Mouse (Mus musculus): Measurements from ENCODE around the gene Thsd7b. TPM values are rescaled to one million over a fixed set of nuclear protein-coding genes. Genes with fewer than 3 reads are reported as not detected.

The Thsd7b gene
- 0.69 and 1.2 TPM in 2 replicates for polyA plus RNA-seq (2014; fragmentation: Nextera tagmentation; extraction: Ambion mirVana)

DNA sequence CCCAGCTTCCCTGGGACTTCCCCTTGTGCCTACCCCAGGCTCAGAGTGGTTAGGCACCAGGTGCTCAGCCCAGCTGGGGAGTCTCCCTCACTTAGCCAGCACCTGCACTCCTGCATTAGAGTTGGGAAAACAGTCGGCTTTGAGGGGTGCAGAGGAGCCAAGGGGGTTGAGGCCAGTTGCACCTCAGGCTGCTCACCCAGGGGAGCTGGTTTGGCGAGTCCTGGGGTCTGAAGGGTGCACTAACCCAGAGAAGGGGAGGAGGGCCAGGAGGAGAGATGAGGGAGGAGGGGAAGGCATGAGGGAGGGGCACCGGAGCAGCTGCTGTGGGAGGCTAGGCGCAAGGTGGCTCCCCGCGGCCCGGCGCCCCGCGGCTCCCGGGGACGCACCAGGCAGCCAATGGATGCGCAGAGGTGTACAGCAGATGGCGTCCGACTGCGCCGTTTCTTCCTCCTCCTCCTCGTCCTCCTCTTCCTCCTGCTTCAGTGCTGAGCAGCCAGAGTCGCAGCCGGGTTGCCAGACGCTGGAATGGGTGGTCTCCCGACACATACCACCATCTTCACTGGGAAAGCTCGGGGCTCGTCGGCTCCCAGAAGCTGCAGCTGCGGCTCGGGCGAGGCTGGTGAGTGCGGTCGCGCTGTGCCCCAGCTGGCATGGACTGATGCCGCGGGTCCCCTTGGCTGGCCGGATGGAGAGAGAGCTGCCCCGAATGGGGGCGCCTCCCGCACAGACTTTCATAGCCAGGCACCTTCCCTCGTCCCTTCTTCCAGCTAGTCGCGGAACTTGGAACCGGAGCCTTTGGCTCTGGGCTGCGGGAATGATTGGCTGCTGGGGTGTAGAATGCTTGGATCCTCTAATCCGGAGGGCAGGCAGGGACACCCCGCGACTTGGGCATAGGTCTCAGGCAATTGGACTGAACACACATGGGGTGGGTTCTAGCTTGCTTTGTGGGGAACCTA lies at the start of gene Thsd7b:
Gene Thsd7b, plus strand, starts transcription at position 321 of the 956 bp plus-strand sequence.
- Histone ChIP-seq H3K9ac (ENCODE audit: low read depth, low read length) (peak within 1 kb of the TSS; percentile 50), H3K27me3 (ENCODE audit: control insufficient read depth, insufficient read depth, low read length) (peaks cover 25% of the 10 kb centered on the region)

DNA sequence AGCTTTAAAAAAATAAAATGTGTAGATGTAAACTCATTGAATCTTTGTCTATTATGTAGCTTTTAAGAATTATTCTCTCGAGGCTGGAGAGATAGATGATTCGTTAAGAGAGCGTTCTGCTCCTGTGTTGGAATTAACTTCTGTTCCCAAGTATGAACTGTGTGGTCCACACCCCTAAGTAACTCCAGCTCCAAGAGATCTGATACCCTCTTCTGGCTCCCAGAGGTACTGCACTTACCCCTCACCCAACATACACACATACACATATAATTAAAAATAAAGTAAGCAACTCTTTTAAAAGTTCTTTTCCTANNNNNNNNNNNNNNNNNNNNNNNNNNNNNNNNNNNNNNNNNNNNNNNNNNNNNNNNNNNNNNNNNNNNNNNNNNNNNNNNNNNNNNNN lies 28.8 kb upstream of the Thsd7b start:
- Histone ChIP-seq H3K4me3 (ENCODE audit: low read length) (no peak overlapping the region), H3K27ac (ENCODE audit: low read depth, low read length) (no peak overlapping the region), H3K9ac (ENCODE audit: low read depth, low read length) (no peak overlapping the region), H3K27me3 (ENCODE audit: control insufficient read depth, insufficient read depth, low read length) (no peaks in the 10 kb centered on the region), H3K36me3 (ENCODE audit: control insufficient read depth, insufficient read depth, low read length) (no peaks in the 10 kb centered on the region), H3K9me3 (ENCODE audit: control insufficient read depth, low read length) (no peaks in the 10 kb centered on the region), H3K4me1 (ENCODE audit: control insufficient read depth, insufficient read depth, low read length) (no peaks in the 10 kb centered on the region), H3K4me2 (replicated peaks; ENCODE audit: low read depth, low read length) (no peak overlapping the region)
- 57% methylated on average over 3 of the region's 3 CpGs for WGBS
- ATAC-seq (ENCODE audit: low FRiP score, low TSS enrichment), result peak; percentile 52; the same call in 1 of the 2 replicates

More for the DNA sequence above, at the start of gene Thsd7b:
- ATAC-seq (ENCODE audit: low FRiP score, low TSS enrichment), result peak; percentile 85; the same call in 1 of the 2 replicates
- H3K4me3 ChIP-seq (ENCODE audit: low read length), result peak within 1 kb of the TSS; percentile 50
- no peak within 1 kb of the TSS for H3K27ac ChIP-seq (ENCODE audit: low read depth, low read length)
- H3K9me3 ChIP-seq (ENCODE audit: control insufficient read depth, low read length), result no peaks in the 10 kb centered on the region
- H3K36me3 ChIP-seq (ENCODE audit: control insufficient read depth, insufficient read depth, low read length), result no peaks in the 10 kb centered on the region
- H3K4me2 ChIP-seq (replicated peaks; ENCODE audit: low read depth, low read length), result peak within 1 kb of the TSS; percentile 94
- under 1% methylated on average over 39 of the region's 45 CpGs for WGBS
- H3K4me1 ChIP-seq (ENCODE audit: control insufficient read depth, insufficient read depth, low read length), result no peaks in the 10 kb centered on the region

DNA sequence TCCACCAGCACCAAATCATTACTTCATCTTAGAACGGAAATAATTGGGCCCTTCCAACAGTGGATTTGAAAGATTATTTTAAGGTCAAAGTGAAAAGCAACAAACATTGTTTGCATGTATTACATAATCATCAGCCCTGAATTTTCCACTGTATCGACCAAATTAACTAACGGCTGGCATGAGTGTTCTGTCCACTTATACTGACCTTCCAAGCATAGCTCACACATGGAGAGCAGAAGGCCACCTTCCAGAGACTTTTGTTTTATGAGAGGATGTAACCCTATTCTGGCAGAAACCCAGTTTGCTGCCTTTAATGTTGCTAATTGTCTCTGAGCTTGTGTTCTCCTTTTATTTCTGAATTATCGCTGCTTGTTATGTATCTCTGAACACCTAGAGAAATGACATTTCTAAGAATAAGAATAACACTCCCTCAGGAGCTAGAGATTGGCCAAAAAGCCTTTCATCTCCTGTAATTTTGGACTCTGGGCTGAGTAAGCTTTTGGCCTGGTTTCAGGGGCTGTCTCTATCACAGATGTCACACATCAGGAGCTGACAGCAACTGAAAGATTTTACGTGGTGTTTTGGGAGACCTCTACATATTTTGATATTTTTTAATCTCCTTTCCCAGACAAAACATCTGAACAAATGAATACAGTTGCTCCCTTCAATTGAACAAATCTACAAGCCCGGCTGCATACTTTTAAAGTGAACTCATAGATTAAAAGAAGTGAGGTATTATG lies 22.2 kb upstream of the Thsd7b start:
- no peak overlapping the region for H3K27ac ChIP-seq (ENCODE audit: low read depth, low read length)
- 61% methylated on average over 6 of the region's 6 CpGs for WGBS

DNA sequence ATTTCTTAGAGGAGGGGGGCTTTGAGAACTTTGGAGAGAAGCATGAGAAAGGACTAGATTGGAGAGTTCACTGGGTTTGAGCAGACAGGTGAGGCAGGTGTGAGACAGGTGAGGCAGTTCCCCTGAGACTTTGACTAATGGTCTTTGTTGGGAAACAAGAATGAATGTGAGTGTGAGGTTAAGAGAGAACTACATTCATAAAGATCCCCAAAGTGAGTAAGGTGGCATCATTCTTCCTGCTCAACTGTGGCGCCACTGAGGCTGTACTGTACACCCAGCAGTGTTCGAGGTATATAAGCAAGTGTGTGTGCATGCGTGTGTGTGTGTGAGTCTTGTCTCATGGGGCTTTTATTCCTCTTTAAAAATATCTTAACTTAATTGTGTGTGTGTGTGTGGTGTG lies 6.4 kb upstream of the Thsd7b start:
- Histone ChIP-seq H3K36me3 (ENCODE audit: control insufficient read depth, insufficient read depth, low read length) (no peaks in the 10 kb centered on the region), H3K9me3 (ENCODE audit: control insufficient read depth, low read length) (no peaks in the 10 kb centered on the region), H3K4me3 (ENCODE audit: low read length) (no peak overlapping the region), H3K4me2 (replicated peaks; ENCODE audit: low read depth, low read length) (no peak overlapping the region), H3K4me1 (ENCODE audit: control insufficient read depth, insufficient read depth, low read length) (no peaks in the 10 kb centered on the region), H3K9ac (ENCODE audit: low read depth, low read length) (no peak overlapping the region), H3K27me3 (ENCODE audit: control insufficient read depth, insufficient read depth, low read length) (no peaks in the 10 kb centered on the region), H3K27ac (ENCODE audit: low read depth, low read length) (no peak overlapping the region)
- WGBS, result 87% methylated on average over 3 of the region's 3 CpGs
- no peak for ATAC-seq (ENCODE audit: low FRiP score, low TSS enrichment)

More for the DNA sequence above, 22.2 kb upstream of the Thsd7b start:
- H3K9me3 ChIP-seq (ENCODE audit: control insufficient read depth, low read length), result no peaks in the 10 kb centered on the region
- ATAC-seq (ENCODE audit: low FRiP score, low TSS enrichment), result no peak
- H3K4me3 ChIP-seq (ENCODE audit: low read length), result no peak overlapping the region
- H3K36me3 ChIP-seq (ENCODE audit: control insufficient read depth, insufficient read depth, low read length), result no peaks in the 10 kb centered on the region
- no peak overlapping the region for H3K4me2 ChIP-seq (replicated peaks; ENCODE audit: low read depth, low read length)
- no peak overlapping the region for H3K9ac ChIP-seq (ENCODE audit: low read depth, low read length)
- no peaks in the 10 kb centered on the region for H3K4me1 ChIP-seq (ENCODE audit: control insufficient read depth, insufficient read depth, low read length)
- H3K27me3 ChIP-seq (ENCODE audit: control insufficient read depth, insufficient read depth, low read length), result no peaks in the 10 kb centered on the region

DNA sequence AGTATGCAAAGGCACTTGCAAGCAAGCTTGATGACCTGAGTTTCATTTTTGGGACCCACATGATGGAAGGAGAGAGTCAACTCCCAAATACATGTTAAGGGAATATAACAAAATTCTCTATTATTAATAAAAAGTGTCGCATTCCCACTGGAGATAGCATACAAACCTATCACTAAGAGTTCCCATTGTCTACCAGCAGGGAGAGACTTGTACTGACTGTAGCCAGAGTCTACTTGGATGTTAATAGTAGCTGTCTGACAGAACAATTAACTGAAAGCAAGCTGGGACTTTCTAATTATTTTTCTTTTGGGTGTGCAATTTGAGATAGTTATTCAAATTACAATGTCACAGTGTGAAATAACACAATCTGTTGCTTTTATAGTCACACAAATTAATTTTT lies 31.1 kb downstream of the Thsd7b start:
- Histone ChIP-seq H3K36me3 (ENCODE audit: control insufficient read depth, insufficient read depth, low read length) (no peaks in the 10 kb centered on the region), H3K4me1 (ENCODE audit: control insufficient read depth, insufficient read depth, low read length) (no peaks in the 10 kb centered on the region)
- 90% methylated on average over 1 of the region's 1 CpGs for WGBS

DNA sequence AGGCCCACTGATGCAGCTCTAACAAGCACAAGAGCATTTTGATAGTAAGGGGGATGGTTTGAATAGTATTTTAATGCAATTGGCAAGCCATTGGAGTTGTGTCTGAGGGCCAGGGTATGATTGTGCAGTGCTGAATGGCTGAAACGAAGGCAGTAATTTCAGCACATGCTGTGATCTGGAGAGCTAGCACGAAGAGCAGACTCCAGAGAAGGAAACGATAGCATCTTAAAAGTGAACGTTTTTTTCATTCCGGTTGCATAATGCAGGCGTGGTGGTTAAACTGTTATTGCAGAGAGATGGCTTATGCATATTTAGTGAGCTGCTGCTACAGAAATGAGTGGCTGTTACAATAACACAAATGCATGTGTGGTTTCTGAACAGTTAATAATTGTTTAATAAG lies 51.3 kb downstream of the Thsd7b start:
- H3K27ac ChIP-seq (ENCODE audit: low read depth, low read length), result no peak overlapping the region
- no peak overlapping the region for H3K4me2 ChIP-seq (replicated peaks; ENCODE audit: low read depth, low read length)
- H3K27me3 ChIP-seq (ENCODE audit: control insufficient read depth, insufficient read depth, low read length), result no peaks in the 10 kb centered on the region
- H3K36me3 ChIP-seq (ENCODE audit: control insufficient read depth, insufficient read depth, low read length), result no peaks in the 10 kb centered on the region
- no peaks in the 10 kb centered on the region for H3K4me1 ChIP-seq (ENCODE audit: control insufficient read depth, insufficient read depth, low read length)
- no peak overlapping the region for H3K4me3 ChIP-seq (ENCODE audit: low read length)
- 74% methylated on average over 6 of the region's 6 CpGs for WGBS
- no peak for ATAC-seq (ENCODE audit: low FRiP score, low TSS enrichment)
- no peak overlapping the region for H3K9ac ChIP-seq (ENCODE audit: low read depth, low read length)
- H3K9me3 ChIP-seq (ENCODE audit: control insufficient read depth, low read length), result no peaks in the 10 kb centered on the region

More for the DNA sequence above, 31.1 kb downstream of the Thsd7b start:
- ATAC-seq (ENCODE audit: low FRiP score, low TSS enrichment), result no peak
- H3K9me3 ChIP-seq (ENCODE audit: control insufficient read depth, low read length), result no peaks in the 10 kb centered on the region
- no peak overlapping the region for H3K27ac ChIP-seq (ENCODE audit: low read depth, low read length)
- H3K4me2 ChIP-seq (replicated peaks; ENCODE audit: low read depth, low read length), result no peak overlapping the region
- no peaks in the 10 kb centered on the region for H3K27me3 ChIP-seq (ENCODE audit: control insufficient read depth, insufficient read depth, low read length)
- H3K4me3 ChIP-seq (ENCODE audit: low read length), result no peak overlapping the region
- H3K9ac ChIP-seq (ENCODE audit: low read depth, low read length), result no peak overlapping the region

DNA sequence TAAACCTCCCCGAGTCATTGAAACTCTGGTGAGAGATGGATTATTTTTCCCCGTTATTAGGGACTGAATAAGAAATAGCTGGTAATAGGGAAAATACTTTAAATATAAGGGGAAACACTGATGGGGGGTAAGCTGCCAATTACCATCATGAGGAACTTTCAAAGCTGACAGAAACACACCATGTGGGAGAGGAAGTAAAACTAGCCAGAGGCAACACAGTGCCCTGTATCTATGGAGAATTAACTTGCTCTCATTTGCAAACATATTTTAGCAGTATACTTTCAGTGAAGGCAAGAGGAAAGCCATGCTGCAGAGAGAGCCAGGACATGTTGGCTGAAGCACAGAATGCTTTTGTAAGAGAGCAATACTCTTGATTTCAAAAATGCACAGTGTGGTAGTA lies 51.7 kb downstream of the Thsd7b start:
- Histone ChIP-seq H3K4me2 (replicated peaks; ENCODE audit: low read depth, low read length) (no peak overlapping the region), H3K4me3 (ENCODE audit: low read length) (no peak overlapping the region), H3K36me3 (ENCODE audit: control insufficient read depth, insufficient read depth, low read length) (no peaks in the 10 kb centered on the region), H3K9me3 (ENCODE audit: control insufficient read depth, low read length) (no peaks in the 10 kb centered on the region), H3K27ac (ENCODE audit: low read depth, low read length) (no peak overlapping the region), H3K27me3 (ENCODE audit: control insufficient read depth, insufficient read depth, low read length) (no peaks in the 10 kb centered on the region), H3K9ac (ENCODE audit: low read depth, low read length) (no peak overlapping the region), H3K4me1 (ENCODE audit: control insufficient read depth, insufficient read depth, low read length) (no peaks in the 10 kb centered on the region)
- 82% methylated on average over 2 of the region's 2 CpGs for WGBS
- ATAC-seq (ENCODE audit: low FRiP score, low TSS enrichment), result no peak

DNA sequence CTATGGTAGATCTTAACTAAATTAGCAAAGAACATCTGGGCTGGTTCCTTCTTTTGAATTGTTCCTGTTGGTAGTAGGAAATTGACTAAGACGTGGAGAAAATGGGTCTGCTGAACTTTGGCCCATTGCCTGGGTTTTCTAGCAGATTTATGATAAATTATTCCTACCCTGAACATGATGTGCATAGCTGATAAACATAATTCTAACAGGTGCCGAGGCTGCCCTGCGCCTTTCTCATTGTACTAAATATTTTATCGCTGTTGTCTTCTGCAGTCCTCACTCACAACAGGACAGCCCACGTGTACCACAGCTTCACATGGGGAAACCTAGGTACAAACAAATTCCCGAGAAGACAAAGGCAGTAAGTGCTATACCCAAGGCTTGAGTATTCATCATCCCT lies 83.5 kb downstream of the Thsd7b start:
- Histone ChIP-seq H3K27me3 (ENCODE audit: control insufficient read depth, insufficient read depth, low read length) (no peaks in the 10 kb centered on the region), H3K9ac (ENCODE audit: low read depth, low read length) (no peak overlapping the region), H3K4me3 (ENCODE audit: low read length) (no peak overlapping the region), H3K4me2 (replicated peaks; ENCODE audit: low read depth, low read length) (no peak overlapping the region), H3K27ac (ENCODE audit: low read depth, low read length) (no peak overlapping the region), H3K36me3 (ENCODE audit: control insufficient read depth, insufficient read depth, low read length) (no peaks in the 10 kb centered on the region), H3K4me1 (ENCODE audit: control insufficient read depth, insufficient read depth, low read length) (no peaks in the 10 kb centered on the region), H3K9me3 (ENCODE audit: control insufficient read depth, low read length) (no peaks in the 10 kb centered on the region)
- ATAC-seq (ENCODE audit: low FRiP score, low TSS enrichment), result no peak
- WGBS, result 70% methylated on average over 6 of the region's 6 CpGs

DNA sequence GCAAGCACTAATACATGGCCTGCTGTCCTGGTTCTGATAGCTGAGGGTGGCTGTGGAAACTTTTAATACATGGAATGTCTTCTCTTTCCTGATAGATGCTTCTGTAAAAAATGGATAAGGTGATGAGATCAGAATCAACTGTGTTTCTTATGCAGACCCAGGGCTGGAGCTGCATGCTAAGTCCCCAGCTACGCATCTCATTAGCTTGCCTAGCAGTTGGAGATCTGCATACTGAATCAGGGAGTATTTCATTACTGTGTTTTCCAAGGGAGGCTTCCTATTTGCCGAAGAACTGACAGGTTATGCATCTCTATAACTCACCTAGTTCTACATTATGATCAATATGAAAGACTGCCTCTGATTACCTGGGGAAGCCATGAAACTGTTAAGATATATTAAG lies 84.3 kb downstream of the Thsd7b start:
- no peaks in the 10 kb centered on the region for H3K27me3 ChIP-seq (ENCODE audit: control insufficient read depth, insufficient read depth, low read length)
- WGBS, result 79% methylated on average over 2 of the region's 2 CpGs
- no peak overlapping the region for H3K27ac ChIP-seq (ENCODE audit: low read depth, low read length)
- H3K4me2 ChIP-seq (replicated peaks; ENCODE audit: low read depth, low read length), result no peak overlapping the region
- no peak overlapping the region for H3K9ac ChIP-seq (ENCODE audit: low read depth, low read length)
- H3K9me3 ChIP-seq (ENCODE audit: control insufficient read depth, low read length), result no peaks in the 10 kb centered on the region
- H3K4me1 ChIP-seq (ENCODE audit: control insufficient read depth, insufficient read depth, low read length), result no peaks in the 10 kb centered on the region
- H3K36me3 ChIP-seq (ENCODE audit: control insufficient read depth, insufficient read depth, low read length), result no peaks in the 10 kb centered on the region
- H3K4me3 ChIP-seq (ENCODE audit: low read length), result no peak overlapping the region
- no peak for ATAC-seq (ENCODE audit: low FRiP score, low TSS enrichment)
